21 mouse cellular contexts compared by ENCODE assay signal in the genomic region with DNA sequence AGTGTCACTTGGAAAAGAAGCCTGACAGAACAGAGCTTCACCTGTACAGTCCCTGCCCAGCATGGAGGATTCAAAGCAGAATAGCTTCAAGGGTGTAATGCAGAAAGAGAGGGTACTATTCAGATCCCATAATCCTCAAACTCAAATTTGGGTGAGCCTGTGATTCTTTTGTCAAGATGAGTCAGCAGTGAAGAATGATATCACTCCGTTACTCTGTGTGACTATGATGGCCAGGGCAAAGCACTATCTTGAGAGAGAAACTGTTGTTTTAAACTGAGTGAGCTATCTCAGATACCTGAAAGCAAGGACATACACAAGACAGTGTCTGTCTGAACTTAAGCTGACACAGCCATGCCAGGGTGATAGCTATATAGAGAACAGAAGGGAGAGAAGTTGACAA. TPM values are rescaled to one million over a fixed set of nuclear protein-coding genes. Genes with fewer than 3 reads are reported as not detected.
"Had no signal": no experiment of that assay in that cellular context is flagged by ENCODE, and none has a peak within 500 bp of the region (broad histone marks: within the 10 kb centered on the region; RNA-seq: fewer than 3 reads in every experiment).

No protein-coding gene starts in this region.

- H3K27me3 ChIP-seq: lung, embryonic 15.5 days; megakaryocyte, embryonic 14.5 days; midbrain, embryonic 13.5 days; midbrain, embryonic 15.5 days; neural tube, embryonic 12.5 days; stomach, embryonic 15.5 days had no signal

- ATAC-seq: liver, postnatal 0 days; lung, postnatal 0 days; midbrain, embryonic 13.5 days; midbrain, embryonic 15.5 days had no signal

- H3K9ac ChIP-seq: liver, postnatal 0 days; lung, embryonic 15.5 days; midbrain, embryonic 13.5 days; midbrain, embryonic 15.5 days; neural tube, embryonic 12.5 days; stomach, embryonic 15.5 days had no signal

- H3K36me3 ChIP-seq: lung, embryonic 15.5 days; midbrain, embryonic 13.5 days; midbrain, embryonic 15.5 days; neural tube, embryonic 12.5 days; stomach, embryonic 15.5 days had no signal

- H3K4me1 ChIP-seq: lung, embryonic 15.5 days; megakaryocyte, embryonic 14.5 days; midbrain, embryonic 13.5 days; midbrain, embryonic 15.5 days; neural tube, embryonic 12.5 days; stomach, embryonic 15.5 days had no signal

- H3K27ac ChIP-seq: lung, embryonic 15.5 days; macrophage; midbrain, embryonic 13.5 days; midbrain, embryonic 15.5 days; neural tube, embryonic 12.5 days; stomach, embryonic 15.5 days had no signal

- H3K9me3 ChIP-seq: lung, embryonic 15.5 days; megakaryocyte, embryonic 14.5 days; midbrain, embryonic 13.5 days; midbrain, embryonic 15.5 days; neural tube, embryonic 12.5 days; stomach, embryonic 15.5 days had no signal

- H3K4me3 ChIP-seq: lung, embryonic 15.5 days; megakaryocyte, embryonic 14.5 days; midbrain, embryonic 13.5 days; midbrain, embryonic 15.5 days; neural tube, embryonic 12.5 days; stomach, embryonic 15.5 days had no signal

- DNase-seq: liver, postnatal 0 days; lung, adult 2 months; lung, postnatal 14 days; lung, postnatal 36 days; right cerebral cortex, postnatal 14 days; thymus, adult 18-20 months; thymus, postnatal 14 days; thymus, postnatal 36 days had no signal

- H3K4me2 ChIP-seq: lung, embryonic 15.5 days; midbrain, embryonic 11.5 days; midbrain, embryonic 13.5 days; midbrain, embryonic 15.5 days; neural tube, embryonic 12.5 days; stomach, embryonic 15.5 days had no signal

RNA-seq across cellular contexts. Expression of a gene that starts 11.9 kb away (rescaled TPM):
- total RNA-seq: megakaryocyte progenitor cell, adult 5-6 weeks; neutrophil, adult 5-6 weeks had no signal
- polyA plus RNA-seq: liver, postnatal 0 days; lung, adult 2 months; lung, embryonic 15.5 days; lung, postnatal 0 days; macrophage; midbrain, embryonic 11.5 days; midbrain, embryonic 13.5 days; midbrain, embryonic 15.5 days; neural tube, embryonic 12.5 days; neural tube, embryonic 14.5 days; spleen, adult 2 months; stomach, embryonic 15.5 days had no signal
